Mouse (Mus musculus) kidney, adult 11 months (tissue): ENCODE measurements at regions not wholly inside any gene's neighbourhood (a gene's known extent, or its start where the extent isn't known, plus 50 kb on each side); places are given as distances from the start of the nearest gene placed in this dataset.
"Not testable (repeated sequence)": the region's sequence is repeated elsewhere in the genome, so short reads cannot be mapped to it uniquely, and the experiment has no call there.

ENCODE experiments used
- DNase-seq: peaks from one replicate; pipeline ENCODE4 v3.0.0; 2022

DNA sequence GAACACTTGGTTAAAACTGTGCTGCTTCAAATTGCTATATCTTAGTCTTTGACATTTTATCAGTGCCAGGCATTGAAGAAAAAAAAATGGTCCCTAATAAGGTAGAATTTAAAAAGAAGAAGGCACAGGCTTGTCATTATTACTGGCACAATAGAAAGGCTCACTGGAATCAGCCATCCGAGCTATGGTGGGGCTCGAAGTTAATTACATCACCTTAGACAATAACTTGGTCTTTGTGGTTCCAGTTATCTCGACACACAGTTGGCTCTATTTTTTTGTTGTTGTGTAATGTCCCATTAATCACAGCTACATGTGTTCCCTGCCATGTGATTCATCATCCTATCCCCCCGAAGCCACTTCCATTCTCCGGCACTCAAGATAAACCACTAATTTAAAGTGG, 825.1 kb downstream of the Rab28 start:
- DNase-seq, result no peak

DNA sequence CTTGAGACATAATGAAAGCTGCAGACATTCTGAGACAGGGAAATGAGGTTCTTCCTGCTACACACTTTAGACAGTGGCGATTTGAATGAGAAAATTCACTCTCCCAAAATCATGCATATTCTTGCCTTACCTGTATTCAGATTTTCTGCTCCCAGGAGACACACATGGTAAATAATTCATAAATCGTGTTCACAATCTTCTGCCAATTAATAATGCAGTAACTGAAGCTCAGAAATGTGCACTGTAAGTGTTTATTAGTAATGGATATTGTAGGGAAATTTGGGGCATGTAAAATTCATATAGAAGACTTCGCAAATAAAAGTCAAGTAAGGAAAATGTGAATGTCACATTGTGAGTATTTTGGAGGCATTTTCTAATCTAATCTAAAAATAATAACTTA, 830.2 kb downstream of the Rab28 start:
- no peak for DNase-seq

DNA sequence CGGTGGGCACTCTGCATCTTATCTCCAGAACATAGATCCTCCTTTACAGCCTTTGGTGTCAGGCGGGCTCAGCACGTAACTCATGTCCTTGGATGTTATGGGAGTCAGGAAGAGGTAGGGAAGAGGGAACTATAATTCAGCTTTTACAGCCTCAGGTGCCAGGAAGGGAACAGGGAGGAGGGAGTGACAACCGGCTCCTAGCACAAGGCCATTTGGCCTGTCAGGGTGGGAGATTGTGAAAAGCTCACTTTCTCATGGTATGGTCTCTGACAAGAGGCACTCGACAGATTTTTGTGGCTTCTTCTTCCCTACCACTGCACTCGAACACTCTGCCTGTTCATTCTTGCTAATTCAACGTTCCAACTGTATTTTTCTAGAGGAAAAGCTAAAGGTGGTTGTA, 845.6 kb downstream of the Rab28 start:
- not testable (repeated sequence) for DNase-seq
